Mouse (Mus musculus) heart, postnatal 0 days (tissue): ENCODE results near the gene Cmtm2a.

Experiments
- CTCF ChIP-seq: IDR thresholded peaks from 2 replicates; pipeline ENCODE4 v1.5.1; 2016; ENCODE audit warnings: antibody characterized with exemption, control low read depth, low read depth
- EP300 ChIP-seq: IDR thresholded peaks from 2 replicates; pipeline ENCODE4 v1.6.1; 2016; ENCODE audit warnings: antibody characterized with exemption, low read depth

DNA sequence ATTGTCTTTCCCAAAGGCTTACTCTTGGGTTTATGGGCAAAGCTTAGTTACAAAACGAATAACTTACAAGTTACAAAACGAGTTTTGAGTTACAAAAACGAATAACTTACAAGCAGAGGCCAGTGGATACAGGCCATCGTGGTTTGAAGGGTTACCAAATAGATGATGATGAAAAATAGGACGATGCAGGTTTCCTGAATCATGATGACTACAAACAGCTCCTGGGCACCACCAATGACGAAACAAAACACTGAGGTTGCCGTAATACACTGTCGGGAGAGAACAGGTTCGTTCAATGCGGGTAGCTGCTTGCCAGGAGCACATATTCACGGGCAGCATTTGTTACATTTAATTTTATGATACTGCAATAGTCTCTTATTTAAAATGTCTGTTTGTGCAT lies 12.0 kb upstream of the Cmtm2a start:
- TF ChIP-seq CTCF (no peak), EP300 (no peak)
